Mouse (Mus musculus) kidney, embryonic 16.5 days (tissue): ENCODE measurements around the gene Zfp423. TPM values are rescaled to one million over a fixed set of nuclear protein-coding genes. Genes with fewer than 3 reads are reported as not detected.

Experiments used
- ATAC-seq: fragments of 200-750 bp; cut with Nextera tagmentation; 2 replicates; pipeline ENCODE4 v1.8.0; 2017; ENCODE audit warnings: moderate TSS enrichment; ENCODE audit not compliant: low FRiP score, low TSS enrichment
- H3K27ac ChIP-seq: fragments of 300-500 bp; sonication (generic); 2 replicates; pipeline ENCODE4 v1.5.1; 2014; ENCODE audit warnings: low read length
- H3K27me3 ChIP-seq: fragments of 300-500 bp; sonication (generic); 2 replicates; pipeline ENCODE4 v1.6.1; 2014; ENCODE audit warnings: low read length, control low read depth, mixed read lengths; ENCODE audit not compliant: insufficient read depth
- H3K36me3 ChIP-seq: fragments of 300-500 bp; sonication (generic); 2 replicates; pipeline ENCODE4 v1.6.1; 2014; ENCODE audit warnings: low read length, control low read depth, mixed read lengths; ENCODE audit not compliant: insufficient read depth
- H3K4me1 ChIP-seq: fragments of 300-500 bp; sonication (generic); 2 replicates; pipeline ENCODE4 v1.6.1; 2014; ENCODE audit warnings: low read length, control low read depth, mixed read lengths; ENCODE audit not compliant: insufficient read depth
- H3K4me2 ChIP-seq: fragments of 300-500 bp; sonication (generic); replicated peaks from 2 replicates; pipeline ENCODE4 v1.6.1; 2014; ENCODE audit warnings: low read depth, low read length
- H3K4me3 ChIP-seq: fragments of 300-500 bp; sonication (generic); 2 replicates; pipeline ENCODE4 v1.5.1; 2014; ENCODE audit warnings: mild to moderate bottlenecking, low read length
- H3K9ac ChIP-seq: fragments of 300-500 bp; sonication (generic); replicated peaks from 2 replicates; pipeline ENCODE4 v1.6.1; 2014; ENCODE audit warnings: low read length
- H3K9me3 ChIP-seq: fragments of 300-500 bp; sonication (generic); 2 replicates; pipeline ENCODE4 v1.6.1; 2016; ENCODE audit warnings: low read length, control low read depth
- WGBS: fragments of 180-500 bp; shearing (Covaris S2); extraction: QIAGEN DNeasy Blood & Tissue Kit; methylation state at CpG from one replicate; pipeline ENCODE4 v1.1.7; 2014; 5-methylcytosine and 5-hydroxymethylcytosine counted together
- polyA plus RNA-seq: library from polyadenylated mRNA; unstranded; fragments of >200 nt; fragmentation: Nextera tagmentation; extraction: Ambion mirVana; gene quantifications from 2 replicates; pipeline ENCODE4 v1.2.1, GENCODE M21; 2015

Gene Zfp423
- polyA plus RNA-seq, 1 experiment from 2014 or later: 11.4 TPM

- no peak overlapping the region for H3K4me3 ChIP-seq
- H3K27ac ChIP-seq: no peak overlapping the region
- H3K36me3 ChIP-seq: no peaks in the 10 kb centered on the region
- no peak overlapping the region for H3K4me2 ChIP-seq
- H3K9ac ChIP-seq: no peak overlapping the region
- H3K4me1 ChIP-seq: no peaks in the 10 kb centered on the region
- no peaks in the 10 kb centered on the region for H3K9me3 ChIP-seq
- no peak for ATAC-seq
- 89% methylated on average over 12 of the region's 12 CpGs for WGBS
- no peaks in the 10 kb centered on the region for H3K27me3 ChIP-seq
Measured at GRCm38 (mm10) chr8:87731062-87731461, 228.3 kb downstream of the Zfp423 start.

GRCm38 (mm10) chr8:87723015-87723414 lies 236.4 kb downstream of the Zfp423 start:
- Histone ChIP-seq H3K4me2 (no peak overlapping the region), H3K36me3 (no peaks in the 10 kb centered on the region), H3K27ac (no peak overlapping the region), H3K4me3 (no peak overlapping the region), H3K9ac (no peak overlapping the region), H3K4me1 (0 out of 2 replicates have a peak, but pooled peaks cover 4% of the 10 kb centered on the region), H3K9me3 (no peaks in the 10 kb centered on the region), H3K27me3 (no peaks in the 10 kb centered on the region)
- ATAC-seq: no peak
- 70% methylated on average over 8 of the region's 8 CpGs for WGBS

- no peak overlapping the region for H3K27ac ChIP-seq
- peaks cover 29% of the 10 kb centered on the region for H3K4me1 ChIP-seq
- no peak for ATAC-seq
- WGBS: 72% methylated on average over 27 of the region's 27 CpGs
- H3K4me2 ChIP-seq: no peak overlapping the region
- no peak overlapping the region for H3K4me3 ChIP-seq
- no peaks in the 10 kb centered on the region for H3K36me3 ChIP-seq
- no peak overlapping the region for H3K9ac ChIP-seq
- no peaks in the 10 kb centered on the region for H3K9me3 ChIP-seq
- H3K27me3 ChIP-seq: no peaks in the 10 kb centered on the region
Measured at GRCm38 (mm10) chr8:87719137-87719815, 240.1 kb downstream of the Zfp423 start.

GRCm38 (mm10) chr8:87717445-87717844 lies 241.9 kb downstream of the Zfp423 start:
- Histone ChIP-seq H3K36me3 (no peaks in the 10 kb centered on the region), H3K9me3 (no peaks in the 10 kb centered on the region), H3K4me2 (no peak overlapping the region), H3K27ac (no peak overlapping the region), H3K4me1 (peaks cover 29% of the 10 kb centered on the region), H3K27me3 (no peaks in the 10 kb centered on the region), H3K9ac (no peak overlapping the region), H3K4me3 (no peak overlapping the region)
- 79% methylated on average over 5 of the region's 5 CpGs for WGBS
- no peak for ATAC-seq

GRCm38 (mm10) chr8:87716726-87717248 lies 242.6 kb downstream of the Zfp423 start:
- Histone ChIP-seq H3K4me3 (peak overlapping the region; percentile 24), H3K4me1 (peaks cover 29% of the 10 kb centered on the region), H3K36me3 (no peaks in the 10 kb centered on the region), H3K27ac (peak overlapping the region; percentile 83), H3K9ac (peak overlapping the region; percentile 44), H3K4me2 (peak overlapping the region; percentile 53), H3K9me3 (no peaks in the 10 kb centered on the region), H3K27me3 (no peaks in the 10 kb centered on the region)
- peak; percentile 49; the same call in 1 of the 2 replicates for ATAC-seq
- WGBS: 15% methylated on average over 9 of the region's 9 CpGs

- H3K4me1 ChIP-seq: peaks cover 29% of the 10 kb centered on the region
- H3K9me3 ChIP-seq: no peaks in the 10 kb centered on the region
- no peaks in the 10 kb centered on the region for H3K27me3 ChIP-seq
- H3K27ac ChIP-seq: peak overlapping the region; percentile 83
- H3K9ac ChIP-seq: peak overlapping the region; percentile 44
- peak overlapping the region; percentile 24 for H3K4me3 ChIP-seq
- no peaks in the 10 kb centered on the region for H3K36me3 ChIP-seq
- peak; percentile 74 for ATAC-seq
- 10% methylated on average over 24 of the region's 24 CpGs for WGBS
- peak overlapping the region; percentile 53 for H3K4me2 ChIP-seq
Measured at GRCm38 (mm10) chr8:87715731-87716682, 243.4 kb downstream of the Zfp423 start.

GRCm38 (mm10) chr8:87713946-87714345 lies 245.4 kb downstream of the Zfp423 start:
- whole genome bisulfite sequencing: 66% methylated on average over 2 of the region's 3 CpGs
- Histone ChIP-seq H3K27me3 (no peaks in the 10 kb centered on the region), H3K36me3 (no peaks in the 10 kb centered on the region), H3K4me2 (no peak overlapping the region), H3K9me3 (no peaks in the 10 kb centered on the region), H3K4me3 (no peak overlapping the region), H3K4me1 (peaks cover 30% of the 10 kb centered on the region), H3K9ac (no peak overlapping the region), H3K27ac (no peak overlapping the region)
- no peak for ATAC-seq

- Histone ChIP-seq H3K4me3 (no peak overlapping the region), H3K36me3 (no peaks in the 10 kb centered on the region), H3K9me3 (no peaks in the 10 kb centered on the region), H3K27ac (no peak overlapping the region), H3K4me2 (no peak overlapping the region), H3K27me3 (no peaks in the 10 kb centered on the region), H3K9ac (no peak overlapping the region), H3K4me1 (peaks cover 31% of the 10 kb centered on the region)
- WGBS: 74% methylated on average over 6 of the region's 6 CpGs
- ATAC-seq: no peak
Measured at GRCm38 (mm10) chr8:87711955-87712354, 247.4 kb downstream of the Zfp423 start.

GRCm38 (mm10) chr8:87708127-87708637 lies 251.2 kb downstream of the Zfp423 start:
- Histone ChIP-seq H3K9me3 (no peaks in the 10 kb centered on the region), H3K36me3 (no peaks in the 10 kb centered on the region), H3K4me2 (peak overlapping the region; percentile 35), H3K4me1 (peaks cover 18% of the 10 kb centered on the region), H3K27me3 (no peaks in the 10 kb centered on the region), H3K9ac (no peak overlapping the region; the same call in 1 of the 2 replicates), H3K4me3 (peak overlapping the region; percentile 3; the same call in 1 of the 2 replicates), H3K27ac (peak overlapping the region; percentile 11; the same call in 1 of the 2 replicates)
- peak; percentile 81; the same call in 1 of the 2 replicates for ATAC-seq
- 7% methylated on average over 11 of the region's 11 CpGs for WGBS
